Mouse (Mus musculus): ENCODE data around the gene Sh3bp5. TPM values are rescaled to one million over a fixed set of nuclear protein-coding genes. Genes with fewer than 3 reads are reported as not detected.
"Not testable (repeated sequence)": the region's sequence is repeated elsewhere in the genome, so short reads cannot be mapped to it uniquely, and the experiment has no call there.

Gene Sh3bp5
- 100 to 1,000 TPM; 120 to 125 TPM for total RNA-seq (2021)
- long read RNA-seq, transcript Sh3bp5-201 (9 exons, 2,684 nt), result major isoform, 88 of 98 reads
- long read RNA-seq, partial matches to known transcripts, result 3 of 98 reads
- long read RNA-seq, other reads (novel, unspliced or antisense), result 7 of 98 reads

GRCm38 (mm10) chr14:31435930-31436693 is at the start of gene Sh3bp5:
TSS of gene Sh3bp5 (minus strand) at chr14:31436078.
- peak; percentile 95 to 97 for DNase-seq (ENCODE audit: low spot score in 2 of 2)

- no peak for DNase-seq (ENCODE audit: low spot score in 2 of 2)
These were observed 46.5 kb upstream of the Sh3bp5 start for GRCm38 (mm10) chr14:31482417-31482816.

GRCm38 (mm10) chr14:31473297-31473696 is 37.4 kb upstream of the Sh3bp5 start:
- no peak for DNase-seq (ENCODE audit: low spot score in 2 of 2)

GRCm38 (mm10) chr14:31472451-31473061 is 36.7 kb upstream of the Sh3bp5 start:
- peak; percentile 74 to 78 for DNase-seq (ENCODE audit: low spot score in 2 of 2)

GRCm38 (mm10) chr14:31469711-31470110 is 33.8 kb upstream of the Sh3bp5 start:
- no peak for DNase-seq (ENCODE audit: low spot score in 2 of 2)

- no peak for DNase-seq (ENCODE audit: low spot score in 2 of 2)
These were observed 28.3 kb upstream of the Sh3bp5 start for GRCm38 (mm10) chr14:31464176-31464575.

- DNase-seq (ENCODE audit: low spot score in 2 of 2), result no peak
These were observed 27.0 kb upstream of the Sh3bp5 start for GRCm38 (mm10) chr14:31462886-31463285.

GRCm38 (mm10) chr14:31462226-31462625 is 26.3 kb upstream of the Sh3bp5 start:
- not testable (repeated sequence) for DNase-seq (ENCODE audit: low spot score in 2 of 2)

- DNase-seq (ENCODE audit: low spot score in 2 of 2), result no peak
These were observed 22.1 kb upstream of the Sh3bp5 start for GRCm38 (mm10) chr14:31458006-31458405.

- no peak for DNase-seq (ENCODE audit: low spot score in 2 of 2)
These were observed 20.3 kb upstream of the Sh3bp5 start for GRCm38 (mm10) chr14:31456064-31456721.

GRCm38 (mm10) chr14:31454849-31455566 is 19.1 kb upstream of the Sh3bp5 start:
- DNase-seq (ENCODE audit: low spot score in 2 of 2), result no peak

GRCm38 (mm10) chr14:31453946-31454345 is 18.1 kb upstream of the Sh3bp5 start:
- not testable (repeated sequence) for DNase-seq (ENCODE audit: low spot score in 2 of 2)

- DNase-seq (ENCODE audit: low spot score in 2 of 2), result no peak
These were observed 13.1 kb upstream of the Sh3bp5 start for GRCm38 (mm10) chr14:31448994-31449393.

GRCm38 (mm10) chr14:31443616-31444015 is 7.7 kb upstream of the Sh3bp5 start:
- no peak for DNase-seq (ENCODE audit: low spot score in 2 of 2)

- no peak for DNase-seq (ENCODE audit: low spot score in 2 of 2)
These were observed 4.8 kb upstream of the Sh3bp5 start for GRCm38 (mm10) chr14:31440725-31441124.

- DNase-seq (ENCODE audit: low spot score in 2 of 2), result no peak
These were observed 4.4 kb upstream of the Sh3bp5 start for GRCm38 (mm10) chr14:31440230-31440629.

- no peak for DNase-seq (ENCODE audit: low spot score in 2 of 2)
These were observed 3.4 kb upstream of the Sh3bp5 start for GRCm38 (mm10) chr14:31439279-31439678.

GRCm38 (mm10) chr14:31437826-31438529 is 2.1 kb upstream of the Sh3bp5 start:
- DNase-seq (ENCODE audit: low spot score in 2 of 2), result no peak

GRCm38 (mm10) chr14:31435018-31435915 is 611 bp downstream of the Sh3bp5 start:
- DNase-seq (ENCODE audit: low spot score in 2 of 2), result no peak

- DNase-seq (ENCODE audit: low spot score in 2 of 2), result no peak
These were observed 1.5 kb downstream of the Sh3bp5 start for GRCm38 (mm10) chr14:31434426-31434825.
